Mouse (Mus musculus) layer of hippocampus, postnatal 36 days (tissue): ENCODE measurements around the gene Cox6a2. TPM values are rescaled to one million over a fixed set of nuclear protein-coding genes. Genes with fewer than 3 reads are reported as not detected.
"Not testable (repeated sequence)": the region's sequence is repeated elsewhere in the genome, so short reads cannot be mapped to it uniquely, and the experiment has no call there.

Experiments
- DNase-seq, 2 experiments: peaks; one replicate each; pipeline ENCODE4 v3.0.0; 2022
- total RNA-seq, 2 experiments: library from RNA; stranded (reverse); gene quantifications; 2 replicates each; pipeline ENCODE4 v1.2.3; 2021

Cox6a2 gene
- total RNA-seq, 2 experiments from 2014 or later = 3.4 to 3.6 TPM

- no peak for DNase-seq
Measured at GRCm38 (mm10) chr7:128234796-128235195, 28.6 kb upstream of the Cox6a2 start.

GRCm38 (mm10) chr7:128231741-128232140, 25.6 kb upstream of the Cox6a2 start:
- no peak for DNase-seq

DNA sequence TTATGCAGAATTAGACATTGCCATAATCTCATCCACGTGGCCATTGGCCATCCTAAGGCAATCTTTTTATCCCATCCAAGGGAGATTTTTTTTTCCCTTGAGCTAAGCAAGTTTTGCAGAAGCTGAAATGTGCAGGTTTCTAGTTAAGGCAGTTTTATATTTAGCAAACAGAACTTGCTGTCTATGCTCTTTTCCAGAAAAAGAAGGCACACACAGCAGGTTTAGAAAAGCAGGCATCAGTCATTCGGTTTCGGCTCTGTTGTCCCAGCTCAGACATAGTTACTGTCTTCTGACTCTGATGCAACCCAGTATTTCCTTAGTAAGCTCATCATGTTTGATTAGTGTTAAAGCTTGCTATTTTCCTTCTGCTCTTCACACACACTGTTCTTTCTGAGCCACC, 14.7 kb upstream of the Cox6a2 start:
- no peak for DNase-seq

GRCm38 (mm10) chr7:128219952-128220351, 13.8 kb upstream of the Cox6a2 start:
- no peak for DNase-seq

DNA sequence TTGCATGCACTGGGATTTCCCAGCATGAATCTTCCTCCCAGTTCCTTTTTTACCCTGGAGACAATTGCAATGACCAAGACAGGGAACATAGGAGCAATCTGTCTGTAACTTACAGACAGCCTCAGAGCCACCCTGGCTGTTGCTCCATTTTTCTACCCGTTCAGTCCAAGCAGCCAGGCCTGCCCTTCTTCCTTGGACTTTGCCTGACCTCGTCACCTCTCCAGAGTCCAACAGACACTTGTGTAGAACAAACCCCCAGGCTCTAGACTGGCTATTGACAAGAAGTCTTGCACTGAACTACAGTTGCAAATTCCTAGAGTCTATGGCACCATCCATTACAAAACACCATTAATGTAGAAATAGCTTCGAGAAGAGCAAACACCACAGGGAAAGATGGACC, 3.6 kb upstream of the Cox6a2 start:
- no peak for DNase-seq

- DNase-seq = peak; percentile 23 to 41
Measured at GRCm38 (mm10) chr7:128208187-128208586, 2.0 kb upstream of the Cox6a2 start.

DNA sequence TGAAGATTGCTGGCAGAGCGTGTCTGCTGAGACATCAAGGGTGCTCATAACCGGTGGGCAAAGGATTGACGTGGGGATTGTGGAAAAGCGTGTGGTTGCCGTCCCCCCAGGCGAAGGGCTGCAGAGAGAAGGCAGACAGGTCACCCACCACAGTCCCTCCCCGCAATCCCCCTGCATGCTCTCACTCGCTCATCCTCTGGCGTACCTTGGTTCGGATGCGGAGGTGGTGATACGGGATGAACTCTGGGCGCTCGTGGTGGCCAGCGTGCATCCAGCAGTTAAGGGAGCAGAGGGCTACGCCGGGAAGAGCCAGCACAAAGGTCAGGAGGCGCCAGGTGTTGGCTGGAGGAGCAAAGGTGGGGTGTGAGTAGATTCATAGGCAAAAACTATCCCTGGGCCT, 492 bp downstream of the Cox6a2 start:
- DNase-seq = no peak

DNA sequence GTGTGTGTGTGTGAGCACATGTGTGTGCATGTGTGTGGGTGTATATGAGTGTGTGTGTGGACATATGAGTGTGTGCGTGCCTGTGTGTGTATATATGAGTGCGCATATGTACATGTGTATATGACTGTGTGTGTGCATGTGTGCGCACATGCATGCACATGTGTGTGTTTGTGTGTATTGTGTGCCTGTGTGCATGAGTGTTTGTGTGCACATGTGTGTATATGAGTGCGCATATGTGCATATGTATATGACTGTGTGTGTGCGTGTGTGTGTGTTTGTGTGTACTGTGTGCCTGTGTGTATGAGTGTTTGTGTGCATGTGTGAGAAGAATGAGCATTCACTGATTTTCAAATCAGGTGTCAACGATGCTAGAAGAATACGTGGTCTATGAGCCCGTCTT, 2.0 kb downstream of the Cox6a2 start:
- DNase-seq = no peak

DNA sequence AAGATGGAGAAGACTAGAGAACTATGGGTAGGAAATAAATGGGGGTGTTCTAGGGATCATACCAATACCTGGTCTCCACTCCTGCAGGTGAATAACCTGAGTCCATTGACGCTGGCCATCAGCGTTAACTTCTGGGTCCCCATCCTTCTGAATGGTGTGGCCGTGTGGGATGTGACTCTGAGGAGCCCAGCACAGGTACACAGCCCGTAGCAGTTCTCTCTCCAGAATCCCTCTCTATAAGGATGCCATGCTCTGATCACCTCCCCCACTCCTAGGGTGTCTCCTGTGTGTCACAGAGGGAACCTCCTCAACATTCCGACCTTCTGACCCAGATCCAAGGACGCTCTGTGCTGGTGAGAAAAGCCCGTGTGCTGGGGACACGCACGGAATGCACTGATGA, 3.1 kb downstream of the Cox6a2 start:
- DNase-seq = no peak

GRCm38 (mm10) chr7:128201607-128202006, 4.6 kb downstream of the Cox6a2 start:
- DNase-seq = no peak

DNA sequence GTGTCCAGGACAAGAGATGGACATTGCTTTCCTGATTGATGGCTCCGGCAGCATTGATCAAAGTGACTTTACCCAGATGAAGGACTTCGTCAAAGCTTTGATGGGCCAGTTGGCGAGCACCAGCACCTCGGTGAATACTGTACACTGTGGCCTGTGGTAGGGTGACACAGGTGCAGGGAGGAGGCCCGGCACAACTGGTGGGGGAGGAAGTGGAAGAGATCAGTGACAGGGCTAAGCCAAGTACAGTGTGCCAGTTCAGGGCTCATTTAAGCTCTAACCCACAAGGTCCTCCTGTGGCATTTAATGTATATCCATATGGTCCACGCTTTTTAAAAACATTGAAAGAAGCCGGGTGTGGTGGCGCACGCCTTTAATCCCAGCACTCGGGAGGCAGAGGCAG, 24.5 kb downstream of the Cox6a2 start:
- DNase-seq = no peak

GRCm38 (mm10) chr7:128180546-128180945, 25.6 kb downstream of the Cox6a2 start:
- no peak for DNase-seq

GRCm38 (mm10) chr7:128180126-128180525, 26.1 kb downstream of the Cox6a2 start:
- DNase-seq = no peak

GRCm38 (mm10) chr7:128178385-128178784, 27.8 kb downstream of the Cox6a2 start:
- DNase-seq = no peak

GRCm38 (mm10) chr7:128169996-128170395, 36.2 kb downstream of the Cox6a2 start:
- no peak for DNase-seq

DNA sequence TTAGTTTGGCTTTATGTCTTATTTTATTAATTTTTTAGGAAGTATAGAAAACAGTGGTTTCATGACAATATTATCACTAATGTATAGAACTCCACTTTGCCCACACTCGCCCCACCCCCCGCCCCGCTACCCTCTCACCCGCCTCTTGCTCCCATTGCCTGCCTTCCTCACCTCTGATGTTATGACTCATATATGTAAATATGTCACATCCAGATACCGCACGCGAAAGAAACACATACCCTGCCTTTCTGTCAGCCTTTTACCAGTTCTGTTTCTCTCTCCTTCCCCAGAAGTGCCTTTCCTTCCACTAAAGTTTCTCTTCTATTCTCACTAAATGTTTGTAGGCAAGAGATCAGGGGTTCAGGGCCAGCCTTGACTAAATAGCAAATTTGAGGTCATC, 39.8 kb downstream of the Cox6a2 start:
- DNase-seq = no peak

DNA sequence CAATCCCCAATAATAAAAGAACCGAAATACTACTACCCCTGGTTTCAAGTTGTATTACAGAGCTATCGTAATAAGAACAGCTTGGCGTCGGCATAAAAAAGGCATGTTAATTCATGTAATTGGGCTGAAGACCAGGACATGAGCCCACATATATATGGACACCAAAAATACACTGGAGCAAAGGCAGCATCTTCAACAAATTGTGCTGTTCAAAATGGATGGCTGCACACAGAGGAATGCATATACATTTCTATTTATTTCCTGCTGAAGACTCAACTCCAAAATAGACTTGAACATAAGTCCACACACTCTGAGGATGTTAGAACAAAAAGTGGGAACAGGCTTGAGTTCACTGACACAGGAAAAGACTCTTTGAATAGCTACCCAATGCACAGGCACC, 42.2 kb downstream of the Cox6a2 start:
- no peak for DNase-seq

GRCm38 (mm10) chr7:128158688-128159354, 47.4 kb downstream of the Cox6a2 start:
- DNase-seq = not testable (repeated sequence)

Other genes with a start within 250 kb of the Cox6a2 start
- gene Fus, start 238.9 kb downstream of the Cox6a2 start, total RNA-seq = 100 to 1,000 TPM; 301 to 325 TPM
- gene Pycard, start 212.5 kb downstream of the Cox6a2 start, total RNA-seq = 1 to 10 TPM; 1.9 to 2.4 TPM
- gene Trim72, start 202.4 kb downstream of the Cox6a2 start, total RNA-seq = under 1 TPM; 0.42 to 0.56 TPM
- 10 to 100 TPM in 1 of 2 experiments, 1 to 10 TPM in 1; 9.1 to 12.0 TPM for gene Itgam, start 143.7 kb downstream of the Cox6a2 start, total RNA-seq
- not detected for gene Gm49368, start 143.7 kb downstream of the Cox6a2 start, total RNA-seq
- gene Itgax, start 76.8 kb downstream of the Cox6a2 start, total RNA-seq = under 1 TPM; 0.12 to 0.33 TPM
- under 1 TPM; 0.20 to 0.25 TPM for gene Itgad, start 52.0 kb downstream of the Cox6a2 start, total RNA-seq
- gene Armc5, start 31.0 kb upstream of the Cox6a2 start, total RNA-seq = 10 to 100 TPM; 11.2 to 12.2 TPM
- 1 to 10 TPM; 3.3 to 3.6 TPM for gene 9130023H24Rik, start 31.6 kb upstream of the Cox6a2 start, total RNA-seq
- gene Tgfb1i1, start 40.4 kb upstream of the Cox6a2 start, total RNA-seq = 10 to 100 TPM; 10.9 to 13.7 TPM
- gene Slc5a2, start 59.3 kb upstream of the Cox6a2 start, total RNA-seq = not detected
- 10 to 100 TPM; 23.0 to 24.0 TPM for gene BC017158, start 91.8 kb upstream of the Cox6a2 start, total RNA-seq
- gene Rgs10, start 212.4 kb upstream of the Cox6a2 start, total RNA-seq = 10 to 100 TPM; 44.3 to 47.8 TPM